Mouse (Mus musculus) forebrain, postnatal 0 days (tissue): ENCODE measurements at regions not wholly inside any gene's neighbourhood (a gene's known extent, or its start where the extent isn't known, plus 50 kb on each side); places are given as distances from the start of the nearest gene placed in this dataset.

ENCODE experiments used
- ATAC-seq: fragments of 200-750 bp; cut with Nextera tagmentation; 2 replicates; pipeline ENCODE4 v1.8.0; 2017; ENCODE audit warnings: mild to moderate bottlenecking, moderate library complexity
- DNase-seq: peaks from one replicate; pipeline ENCODE4 v3.0.0-alpha.2; 2015
- H3K27ac ChIP-seq: fragments of 300-500 bp; sonication (generic); 2 replicates; pipeline ENCODE4 v1.5.1; 2014; ENCODE audit warnings: low read depth, mild to moderate bottlenecking, antibody characterized with exemption, low read length, moderate library complexity, mixed read lengths
- H3K27me3 ChIP-seq: fragments of 300-500 bp; sonication (generic); 2 replicates; pipeline ENCODE4 v1.6.1; 2014; ENCODE audit warnings: mild to moderate bottlenecking, low read length, mixed read lengths; ENCODE audit not compliant: insufficient read depth
- H3K36me3 ChIP-seq: fragments of 300-500 bp; sonication (generic); 2 replicates; pipeline ENCODE4 v1.6.1; 2014; ENCODE audit warnings: mild to moderate bottlenecking, moderate library complexity; ENCODE audit not compliant: insufficient read depth
- H3K4me1 ChIP-seq: fragments of 300-500 bp; sonication (generic); 2 replicates; pipeline ENCODE4 v1.6.1; 2014; ENCODE audit warnings: antibody characterized with exemption; ENCODE audit not compliant: insufficient read depth
- H3K4me2 ChIP-seq: fragments of 300-500 bp; sonication (generic); 2 replicates; pipeline ENCODE4 v1.6.1; 2014; ENCODE audit warnings: low read depth, mild to moderate bottlenecking, moderate library complexity
- H3K4me3 ChIP-seq: fragments of 300-500 bp; sonication (generic); 2 replicates; pipeline ENCODE4 v1.5.1; 2014; ENCODE audit warnings: low read depth, low read length, mixed read lengths
- H3K9ac ChIP-seq: fragments of 300-500 bp; sonication (generic); 2 replicates; pipeline ENCODE4 v1.6.1; 2014; ENCODE audit warnings: mild to moderate bottlenecking
- H3K9me3 ChIP-seq: fragments of 300-500 bp; sonication (generic); 2 replicates; pipeline ENCODE4 v1.6.1; 2016; ENCODE audit warnings: low read length
- CTCF ChIP-seq: sonication (generic); IDR thresholded peaks from 2 replicates; pipeline ENCODE4 v1.5.1; 2016; ENCODE audit warnings: antibody characterized with exemption, control low read depth, low read depth
- WGBS: fragments of 180-500 bp; shearing (Covaris S2); extraction: QIAGEN DNeasy Blood & Tissue Kit; methylation state at CpG from one replicate; pipeline ENCODE4 v1.1.7; 2014; 5-methylcytosine and 5-hydroxymethylcytosine counted together

GRCm38 (mm10) chr5:106753289-106753688, 56.2 kb upstream of the Zfp644 start:
- ATAC-seq, result no peak
- no peak for DNase-seq
- H3K4me1 ChIP-seq, result peaks cover 10% of the 10 kb centered on the region; the same call in 1 of the 2 replicates
- H3K36me3 ChIP-seq, result no peaks in the 10 kb centered on the region
- TF ChIP-seq CTCF, result no peak
- H3K4me3 ChIP-seq, result no peak overlapping the region
- H3K27me3 ChIP-seq, result no peaks in the 10 kb centered on the region
- WGBS, result 100% methylated on average over 1 of the region's 1 CpGs
- H3K9me3 ChIP-seq, result no peaks in the 10 kb centered on the region
- H3K27ac ChIP-seq, result no peak overlapping the region
- H3K9ac ChIP-seq, result no peak overlapping the region
- H3K4me2 ChIP-seq, result no peak overlapping the region

DNA sequence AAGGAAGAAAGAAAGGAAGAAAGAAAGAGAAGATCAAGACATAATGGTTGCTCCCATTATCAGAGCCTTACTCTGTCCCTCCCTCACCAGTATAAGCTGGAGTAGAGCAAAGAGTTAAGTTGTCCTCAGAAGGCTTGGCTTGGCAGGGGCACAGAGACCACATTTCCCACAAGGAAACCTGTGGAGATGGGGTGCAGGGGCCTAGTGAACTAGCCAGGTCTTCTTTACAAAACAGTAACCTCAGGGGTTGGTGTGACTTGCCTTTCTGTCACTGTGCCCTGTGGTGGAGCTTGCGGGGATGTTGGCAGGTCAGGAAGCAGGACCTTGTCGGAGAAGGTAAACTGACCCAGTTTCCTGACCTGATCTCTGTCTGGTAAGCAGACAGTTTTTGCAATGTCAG, 53.1 kb upstream of the Zfp644 start:
- H3K4me3 ChIP-seq, result no peak overlapping the region
- H3K27me3 ChIP-seq, result no peaks in the 10 kb centered on the region
- ATAC-seq (no peak), DNase-seq (no peak)
- H3K36me3 ChIP-seq, result no peaks in the 10 kb centered on the region
- no peak overlapping the region for H3K9ac ChIP-seq
- TF ChIP-seq CTCF, result no peak
- H3K27ac ChIP-seq, result no peak overlapping the region
- no peaks in the 10 kb centered on the region for H3K9me3 ChIP-seq
- 96% methylated on average over 2 of the region's 2 CpGs for WGBS
- H3K4me2 ChIP-seq, result no peak overlapping the region
- no peaks in the 10 kb centered on the region for H3K4me1 ChIP-seq

- no peaks in the 10 kb centered on the region for H3K36me3 ChIP-seq
- no peak overlapping the region for H3K4me3 ChIP-seq
- ATAC-seq (no peak), DNase-seq (no peak)
- H3K4me1 ChIP-seq, result no peaks in the 10 kb centered on the region
- no peak overlapping the region for H3K27ac ChIP-seq
- H3K27me3 ChIP-seq, result no peaks in the 10 kb centered on the region
- no peaks in the 10 kb centered on the region for H3K9me3 ChIP-seq
- TF ChIP-seq CTCF, result no peak
- H3K4me2 ChIP-seq, result no peak overlapping the region
- WGBS, result 65% methylated on average over 12 of the region's 12 CpGs
- no peak overlapping the region for H3K9ac ChIP-seq
Measured at GRCm38 (mm10) chr5:106748527-106749138, 51.5 kb upstream of the Zfp644 start.
